Mouse (Mus musculus) thymus, adult 2 months (tissue): ENCODE results near the gene Irf2bpl.

Experiments used
- CTCF ChIP-seq: fragments of 200-500 bp; IDR thresholded peaks from 2 replicates; pipeline ENCODE4 v1.5.1; 2012; ENCODE audit warnings: mild to moderate bottlenecking, control low read depth, low read length, moderate library complexity, borderline replicate concordance; ENCODE audit not compliant: control insufficient read depth, poor library complexity, insufficient read depth; ENCODE audit errors: extremely low read depth
- POLR2A ChIP-seq: fragments of 200-500 bp; IDR thresholded peaks from 2 replicates; pipeline ENCODE4 v1.6.1; 2012; ENCODE audit warnings: mild to moderate bottlenecking, low read length, control low read depth, moderate library complexity; ENCODE audit not compliant: control insufficient read depth, poor library complexity, insufficient read depth; ENCODE audit errors: extremely low read depth

DNA sequence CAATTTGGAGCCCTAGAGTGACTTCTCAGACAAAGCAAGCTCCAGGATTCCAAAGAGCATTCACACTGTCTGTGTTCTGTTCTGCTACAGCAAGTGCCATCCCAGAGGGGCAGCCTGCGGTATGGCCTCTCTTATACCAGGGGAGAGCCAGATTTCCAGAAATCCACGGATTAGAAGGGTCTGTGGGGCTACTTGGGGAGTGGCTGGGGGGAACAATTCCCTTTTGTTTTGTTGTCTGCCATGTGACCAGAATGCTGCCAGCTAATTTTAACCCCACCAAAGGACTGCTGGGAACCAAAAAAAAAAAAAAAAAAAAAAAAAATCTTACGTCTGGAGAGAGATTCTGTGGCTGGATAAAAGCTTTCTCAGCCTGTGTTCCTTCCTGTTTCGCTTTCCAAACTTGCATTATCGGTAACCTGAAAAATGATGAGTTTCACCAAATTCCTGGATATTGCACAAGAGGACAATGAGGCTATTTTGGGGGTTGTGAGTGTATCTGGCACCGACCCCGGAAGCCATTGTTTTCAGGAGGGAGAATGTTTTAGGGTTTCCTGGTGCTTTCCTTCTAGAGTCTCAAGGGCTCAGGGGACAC lies 12.4 kb upstream of the Irf2bpl start:
- TF ChIP-seq CTCF (no peak), POLR2A (no peak)
